Mouse (Mus musculus): ENCODE measurements around the gene Ugt2b1. TPM values are rescaled to one million over a fixed set of nuclear protein-coding genes. Genes with fewer than 3 reads are reported as not detected.
"Not testable (repeated sequence)": the region's sequence is repeated elsewhere in the genome, so short reads cannot be mapped to it uniquely, and the experiment has no call there.

Gene Ugt2b1
- polyA plus RNA-seq (2016; fragmentation: Nextera tagmentation; extraction: Ambion mirVana): not detected in 2 replicates

GRCm38 (mm10) chr5:86926426-86926825, at the start of gene Ugt2b1:
TSS of gene Ugt2b1 (minus strand) at chr5:86926530.
- no peak for ATAC-seq (ENCODE audit: insufficient number of reproducible peaks, insufficient read depth, low FRiP score, low TSS enrichment)
- Histone ChIP-seq H3K9ac (no peak within 1 kb of the TSS), H3K9me3 (no peaks in the 10 kb centered on the region), H3K4me2 (replicated peaks) (no peak within 1 kb of the TSS), H3K36me3 (no peaks in the 10 kb centered on the region), H3K4me1 (no peaks in the 10 kb centered on the region), H3K4me3 (no peak within 1 kb of the TSS), H3K27me3 (no peaks in the 10 kb centered on the region), H3K27ac (no peak within 1 kb of the TSS)
- WGBS: 72% methylated on average over 2 of the region's 2 CpGs

- not testable (repeated sequence) for ATAC-seq (ENCODE audit: insufficient number of reproducible peaks, insufficient read depth, low FRiP score, low TSS enrichment); H3K4me2 ChIP-seq (replicated peaks); H3K4me1 ChIP-seq; H3K27me3 ChIP-seq; H3K36me3 ChIP-seq; H3K27ac ChIP-seq; H3K4me3 ChIP-seq; H3K9ac ChIP-seq; H3K9me3 ChIP-seq
- 83% methylated on average over 5 of the region's 5 CpGs for WGBS
Measured at GRCm38 (mm10) chr5:86967271-86967670, 40.9 kb upstream of the Ugt2b1 start.

- ATAC-seq (ENCODE audit: insufficient number of reproducible peaks, insufficient read depth, low FRiP score, low TSS enrichment); H3K9me3 ChIP-seq; H3K27ac ChIP-seq; H3K9ac ChIP-seq; H3K4me2 ChIP-seq (replicated peaks); H3K4me3 ChIP-seq; H3K4me1 ChIP-seq; H3K36me3 ChIP-seq; H3K27me3 ChIP-seq: not testable (repeated sequence)
- WGBS: 82% methylated on average over 1 of the region's 1 CpGs
Measured at GRCm38 (mm10) chr5:86962849-86963248, 36.5 kb upstream of the Ugt2b1 start.

GRCm38 (mm10) chr5:86961587-86962358, 35.4 kb upstream of the Ugt2b1 start:
- Histone ChIP-seq H3K27me3 (no peaks in the 10 kb centered on the region), H3K4me2 (replicated peaks) (no peak overlapping the region), H3K9me3 (no peaks in the 10 kb centered on the region), H3K4me1 (no peaks in the 10 kb centered on the region), H3K36me3 (no peaks in the 10 kb centered on the region), H3K4me3 (no peak overlapping the region), H3K9ac (no peak overlapping the region), H3K27ac (no peak overlapping the region)
- WGBS: 72% methylated on average over 3 of the region's 3 CpGs
- no peak for ATAC-seq (ENCODE audit: insufficient number of reproducible peaks, insufficient read depth, low FRiP score, low TSS enrichment)

- Histone ChIP-seq H3K27ac (no peak overlapping the region), H3K4me1 (no peaks in the 10 kb centered on the region), H3K4me2 (replicated peaks) (no peak overlapping the region), H3K4me3 (no peak overlapping the region), H3K9ac (no peak overlapping the region), H3K36me3 (no peaks in the 10 kb centered on the region), H3K27me3 (no peaks in the 10 kb centered on the region), H3K9me3 (no peaks in the 10 kb centered on the region)
- no peak for ATAC-seq (ENCODE audit: insufficient number of reproducible peaks, insufficient read depth, low FRiP score, low TSS enrichment)
- 86% methylated on average over 3 of the region's 3 CpGs for WGBS
Measured at GRCm38 (mm10) chr5:86960504-86960903, 34.2 kb upstream of the Ugt2b1 start.

- no peak overlapping the region for H3K27ac ChIP-seq
- no peak for ATAC-seq (ENCODE audit: insufficient number of reproducible peaks, insufficient read depth, low FRiP score, low TSS enrichment)
- no peak overlapping the region for H3K4me2 ChIP-seq (replicated peaks)
- H3K36me3 ChIP-seq: no peaks in the 10 kb centered on the region
- no peaks in the 10 kb centered on the region for H3K9me3 ChIP-seq
- 82% methylated on average over 2 of the region's 2 CpGs for WGBS
- H3K9ac ChIP-seq: no peak overlapping the region
- H3K4me1 ChIP-seq: no peaks in the 10 kb centered on the region
- no peak overlapping the region for H3K4me3 ChIP-seq
- H3K27me3 ChIP-seq: no peaks in the 10 kb centered on the region
Measured at GRCm38 (mm10) chr5:86942111-86942510, 15.8 kb upstream of the Ugt2b1 start.

GRCm38 (mm10) chr5:86920661-86921233, 5.6 kb downstream of the Ugt2b1 start:
- H3K36me3 ChIP-seq: no peaks in the 10 kb centered on the region
- no peak overlapping the region for H3K27ac ChIP-seq
- H3K4me3 ChIP-seq: no peak overlapping the region
- WGBS: 75% methylated on average over 3 of the region's 3 CpGs
- no peaks in the 10 kb centered on the region for H3K27me3 ChIP-seq
- H3K9ac ChIP-seq: no peak overlapping the region
- ATAC-seq (ENCODE audit: insufficient number of reproducible peaks, insufficient read depth, low FRiP score, low TSS enrichment): no peak
- H3K4me1 ChIP-seq: no peaks in the 10 kb centered on the region
- H3K9me3 ChIP-seq: no peaks in the 10 kb centered on the region
- no peak overlapping the region for H3K4me2 ChIP-seq (replicated peaks)

- ATAC-seq (ENCODE audit: insufficient number of reproducible peaks, insufficient read depth, low FRiP score, low TSS enrichment): no peak
- WGBS: 83% methylated on average over 3 of the region's 3 CpGs
- H3K36me3 ChIP-seq: no peaks in the 10 kb centered on the region
- H3K27me3 ChIP-seq: no peaks in the 10 kb centered on the region
- no peak overlapping the region for H3K9ac ChIP-seq
- no peaks in the 10 kb centered on the region for H3K4me1 ChIP-seq
- no peak overlapping the region for H3K27ac ChIP-seq
- H3K9me3 ChIP-seq: no peaks in the 10 kb centered on the region
- H3K4me2 ChIP-seq (replicated peaks): no peak overlapping the region
- H3K4me3 ChIP-seq: no peak overlapping the region
Measured at GRCm38 (mm10) chr5:86911357-86912099, 14.8 kb downstream of the Ugt2b1 start.

- H3K4me3 ChIP-seq: no peak overlapping the region
- no peak overlapping the region for H3K9ac ChIP-seq
- ATAC-seq (ENCODE audit: insufficient number of reproducible peaks, insufficient read depth, low FRiP score, low TSS enrichment): no peak
- 67% methylated on average over 1 of the region's 1 CpGs for WGBS
- H3K27ac ChIP-seq: no peak overlapping the region
- no peaks in the 10 kb centered on the region for H3K9me3 ChIP-seq
- H3K4me1 ChIP-seq: no peaks in the 10 kb centered on the region
- no peaks in the 10 kb centered on the region for H3K36me3 ChIP-seq
- H3K27me3 ChIP-seq: no peaks in the 10 kb centered on the region
- H3K4me2 ChIP-seq (replicated peaks): no peak overlapping the region
Measured at GRCm38 (mm10) chr5:86910770-86911169, 15.6 kb downstream of the Ugt2b1 start.

- no peak within 1 kb of the TSS for H3K27ac ChIP-seq
- no peaks in the 10 kb centered on the region for H3K27me3 ChIP-seq
- H3K9ac ChIP-seq: no peak within 1 kb of the TSS
- no peaks in the 10 kb centered on the region for H3K4me1 ChIP-seq
- no peaks in the 10 kb centered on the region for H3K36me3 ChIP-seq
- no peak within 1 kb of the TSS for H3K4me3 ChIP-seq
- no peak for ATAC-seq (ENCODE audit: insufficient number of reproducible peaks, insufficient read depth, low FRiP score, low TSS enrichment)
- 87% methylated on average over 1 of the region's 1 CpGs for WGBS
- no peaks in the 10 kb centered on the region for H3K9me3 ChIP-seq
- H3K4me2 ChIP-seq (replicated peaks): no peak within 1 kb of the TSS
Measured at GRCm38 (mm10) chr5:86906758-86907157, 19.6 kb downstream of the Ugt2b1 start, which contains the start of gene Ugt2b34. TSS of gene Ugt2b34 (minus strand) at chr5:86906937.

GRCm38 (mm10) chr5:86889933-86890332, 36.4 kb downstream of the Ugt2b1 start:
- no peak for ATAC-seq (ENCODE audit: insufficient number of reproducible peaks, insufficient read depth, low FRiP score, low TSS enrichment)

GRCm38 (mm10) chr5:86888420-86888819, 37.9 kb downstream of the Ugt2b1 start:
- no peak overlapping the region for H3K27ac ChIP-seq
- ATAC-seq (ENCODE audit: insufficient number of reproducible peaks, insufficient read depth, low FRiP score, low TSS enrichment): no peak
- no peaks in the 10 kb centered on the region for H3K9me3 ChIP-seq
- no peak overlapping the region for H3K4me3 ChIP-seq
- H3K9ac ChIP-seq: no peak overlapping the region
- no peaks in the 10 kb centered on the region for H3K27me3 ChIP-seq
- H3K36me3 ChIP-seq: no peaks in the 10 kb centered on the region
- 84% methylated on average over 1 of the region's 1 CpGs for WGBS
- no peak overlapping the region for H3K4me2 ChIP-seq (replicated peaks)
- no peaks in the 10 kb centered on the region for H3K4me1 ChIP-seq

More at GRCm38 (mm10) chr5:86889933-86890332, 36.4 kb downstream of the Ugt2b1 start:
- no peaks in the 10 kb centered on the region for H3K27me3 ChIP-seq
- no peaks in the 10 kb centered on the region for H3K9me3 ChIP-seq
- no peak overlapping the region for H3K27ac ChIP-seq
- H3K4me2 ChIP-seq (replicated peaks): no peak overlapping the region
- no peak overlapping the region for H3K4me3 ChIP-seq
- no peak overlapping the region for H3K9ac ChIP-seq
- H3K4me1 ChIP-seq: no peaks in the 10 kb centered on the region
- H3K36me3 ChIP-seq: no peaks in the 10 kb centered on the region
- WGBS: 80% methylated on average over 1 of the region's 1 CpGs

Measured in embryonic facial prominence, embryonic 12.5 days (tissue).